Mouse (Mus musculus) neural tube, embryonic 12.5 days (tissue): Measurements from ENCODE around the gene Ttll5. TPM values are rescaled to one million over a fixed set of nuclear protein-coding genes. Genes with fewer than 3 reads are reported as not detected.

Source experiments
- ATAC-seq: fragments of 200-750 bp; cut with Nextera tagmentation; 2 replicates; pipeline ENCODE4 v1.8.0; 2017; ENCODE audit warnings: low read depth, mild to moderate bottlenecking, moderate TSS enrichment, moderate library complexity; ENCODE audit not compliant: low FRiP score
- H3K27ac ChIP-seq: fragments of 300-500 bp; sonication (generic); 2 replicates; pipeline ENCODE4 v1.5.1; 2016
- H3K27me3 ChIP-seq: fragments of 300-500 bp; sonication (generic); replicated peaks from 2 replicates; pipeline ENCODE4 v1.6.1; 2016; ENCODE audit warnings: mild to moderate bottlenecking
- H3K36me3 ChIP-seq: fragments of 300-500 bp; sonication (generic); 2 replicates; pipeline ENCODE4 v1.6.1; 2016; ENCODE audit warnings: mild to moderate bottlenecking
- H3K4me1 ChIP-seq: fragments of 300-500 bp; sonication (generic); 2 replicates; pipeline ENCODE4 v1.6.1; 2016
- H3K4me2 ChIP-seq: fragments of 300-500 bp; sonication (generic); replicated peaks from 2 replicates; pipeline ENCODE4 v1.6.1; 2016; ENCODE audit warnings: mild to moderate bottlenecking
- H3K4me3 ChIP-seq: fragments of 300-500 bp; sonication (generic); 2 replicates; pipeline ENCODE4 v1.5.1; 2016
- H3K9ac ChIP-seq: fragments of 300-500 bp; sonication (generic); 2 replicates; pipeline ENCODE4 v1.6.1; 2016; ENCODE audit warnings: mild to moderate bottlenecking
- H3K9me3 ChIP-seq: fragments of 300-500 bp; sonication (generic); 2 replicates; pipeline ENCODE4 v1.6.1; 2016; ENCODE audit warnings: mild to moderate bottlenecking
- WGBS: fragments of 180-500 bp; shearing (Covaris S2); methylation state at CpG from one replicate; pipeline ENCODE4 v1.1.7; 2016; 5-methylcytosine and 5-hydroxymethylcytosine counted together
- polyA plus RNA-seq: library from polyadenylated mRNA; unstranded; fragments of >200 nt; fragmentation: Nextera tagmentation; extraction: Ambion mirVana; gene quantifications from 2 replicates; pipeline ENCODE4 v1.2.1, GENCODE M21; 2016

Gene Ttll5
- polyA plus RNA-seq, 1 experiment from 2014 or later: 12.7 TPM

DNA sequence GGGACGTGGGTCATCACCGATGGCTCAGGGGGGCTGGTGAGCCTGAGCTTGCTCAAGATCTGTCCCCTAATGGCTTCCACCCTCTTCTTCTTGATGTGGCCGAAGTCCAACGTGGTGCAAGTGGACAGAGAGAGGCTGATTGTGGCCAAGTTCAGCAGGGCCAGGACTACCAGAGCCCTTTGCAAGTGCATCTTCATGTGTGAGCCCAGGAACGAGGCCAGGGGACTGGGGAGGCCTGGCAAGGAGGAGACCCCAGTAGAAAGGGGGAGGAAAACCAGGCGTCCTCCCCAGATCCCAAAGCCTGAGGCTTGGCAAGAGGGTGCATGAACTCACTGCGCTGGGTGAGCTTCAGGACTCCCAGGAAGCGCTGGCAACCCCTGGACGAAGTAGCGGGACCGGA is 253.3 kb downstream of the Ttll5 start:
- 25% methylated on average over 11 of the region's 11 CpGs for WGBS
- Histone ChIP-seq H3K9me3 (no peaks in the 10 kb centered on the region), H3K4me2 (peak overlapping the region; percentile 76), H3K27ac (no peak overlapping the region), H3K4me1 (peaks cover 30% of the 10 kb centered on the region), H3K9ac (peak overlapping the region; percentile 43), H3K36me3 (no peaks in the 10 kb centered on the region), H3K27me3 (no peaks in the 10 kb centered on the region), H3K4me3 (peak overlapping the region; percentile 9)
- ATAC-seq: no peak

DNA sequence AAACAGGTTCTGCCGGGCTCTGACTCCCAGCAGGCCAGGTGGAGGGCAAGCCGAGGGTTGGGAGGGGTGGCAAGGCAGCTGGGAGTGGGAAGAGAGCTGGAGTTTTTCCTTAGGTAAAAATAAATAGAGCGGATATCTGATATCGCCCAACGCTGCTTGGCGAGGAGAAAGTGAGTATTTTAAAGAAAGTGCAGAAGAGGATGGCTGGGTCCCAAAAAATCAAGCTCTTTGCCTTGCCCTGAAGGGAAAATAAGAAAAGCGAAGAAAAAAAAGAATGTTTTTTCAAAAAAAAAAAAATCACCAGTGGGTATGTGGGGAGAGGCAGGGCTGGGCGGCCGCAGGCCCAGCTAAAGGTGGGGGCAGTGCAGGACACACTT is 253.7 kb downstream of the Ttll5 start:
- no peaks in the 10 kb centered on the region for H3K27me3 ChIP-seq
- peak overlapping the region; percentile 52 for H3K4me3 ChIP-seq
- WGBS: 20% methylated on average over 9 of the region's 9 CpGs
- H3K36me3 ChIP-seq: no peaks in the 10 kb centered on the region
- peak overlapping the region; percentile 76 for H3K4me2 ChIP-seq
- peak overlapping the region; percentile 67 for H3K9ac ChIP-seq
- H3K27ac ChIP-seq: no peak overlapping the region
- no peak for ATAC-seq
- no peaks in the 10 kb centered on the region for H3K9me3 ChIP-seq
- H3K4me1 ChIP-seq: peaks cover 34% of the 10 kb centered on the region

DNA sequence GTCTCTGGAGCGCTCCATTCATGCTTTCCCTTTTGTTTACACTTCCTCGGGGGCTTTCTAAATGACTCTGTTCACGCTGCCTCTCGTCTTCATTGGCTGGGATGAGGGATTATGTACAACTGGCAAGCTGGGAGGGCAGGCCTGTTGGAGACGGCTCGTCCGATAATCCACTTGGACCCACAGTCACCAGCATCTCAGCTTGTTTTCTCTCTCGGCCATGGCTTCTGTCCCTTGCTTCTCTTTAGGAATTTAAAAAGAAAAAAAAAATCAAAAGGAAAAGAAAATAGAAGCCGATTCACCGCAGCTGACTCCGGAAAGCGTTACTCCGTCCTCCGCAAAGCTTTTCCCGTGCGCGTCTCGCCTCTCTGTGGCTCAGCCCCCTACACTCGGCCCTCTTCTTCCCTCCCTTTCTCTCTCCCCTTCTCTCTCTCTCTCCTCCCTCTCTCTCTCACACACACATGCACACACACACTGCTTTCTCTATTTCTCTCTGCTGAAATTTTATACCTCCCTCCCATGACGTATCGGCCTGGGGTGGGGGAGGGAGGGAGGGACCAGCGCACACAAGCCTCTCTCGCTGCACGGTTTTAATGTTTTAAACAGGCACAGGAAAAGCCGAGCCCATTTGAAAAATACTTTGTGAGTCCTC is 254.2 kb downstream of the Ttll5 start, which contains the start of gene Tgfb3:
Gene Tgfb3, minus strand, starts transcription at position 489 of the 649 bp plus-strand sequence.
- peak within 1 kb of the TSS; percentile 76 for H3K4me2 ChIP-seq
- peak; percentile 45 for ATAC-seq

DNA sequence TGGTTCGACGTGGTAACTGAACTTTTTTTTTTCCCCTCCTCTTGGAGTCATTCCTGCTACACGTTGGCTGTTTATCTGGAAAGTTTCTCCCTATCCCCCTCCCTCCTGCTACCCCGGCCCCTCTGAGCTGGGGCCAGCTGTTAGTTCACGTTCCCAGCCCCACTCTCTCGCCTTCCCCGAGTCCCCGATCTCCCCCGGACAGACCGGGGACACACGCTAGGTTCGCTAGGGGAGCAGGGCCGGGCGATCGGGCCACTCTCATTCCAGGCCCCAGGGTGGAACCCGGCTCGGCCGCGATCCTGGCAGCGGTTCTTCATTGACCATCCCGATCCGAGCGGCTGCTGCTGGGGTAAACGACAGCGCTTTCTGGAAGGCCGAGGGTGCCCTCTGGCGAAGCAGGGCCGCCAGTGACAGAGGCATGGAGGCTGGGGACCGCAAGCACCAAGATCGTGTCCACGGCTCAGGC is 254.8 kb downstream of the Ttll5 start:
- Histone ChIP-seq H3K27ac (no peak overlapping the region; the same call in 1 of the 2 replicates), H3K9ac (peak overlapping the region; percentile 67), H3K36me3 (no peaks in the 10 kb centered on the region), H3K9me3 (no peaks in the 10 kb centered on the region), H3K27me3 (no peaks in the 10 kb centered on the region), H3K4me3 (peak overlapping the region; percentile 52), H3K4me2 (peak overlapping the region; percentile 76), H3K4me1 (peaks cover 37% of the 10 kb centered on the region)
- ATAC-seq: peak; percentile 71
- WGBS: under 1% methylated on average over 31 of the region's 31 CpGs

More for the DNA sequence above, 254.2 kb downstream of the Ttll5 start, which contains the start of gene Tgfb3:
- Histone ChIP-seq H3K4me3 (peak within 1 kb of the TSS; percentile 52), H3K27ac (no peak within 1 kb of the TSS; the same call in 1 of the 2 replicates), H3K36me3 (no peaks in the 10 kb centered on the region), H3K4me1 (peaks cover 37% of the 10 kb centered on the region), H3K27me3 (no peaks in the 10 kb centered on the region), H3K9ac (peak within 1 kb of the TSS; percentile 67), H3K9me3 (no peaks in the 10 kb centered on the region)
- WGBS: under 1% methylated on average over 25 of the region's 25 CpGs

DNA sequence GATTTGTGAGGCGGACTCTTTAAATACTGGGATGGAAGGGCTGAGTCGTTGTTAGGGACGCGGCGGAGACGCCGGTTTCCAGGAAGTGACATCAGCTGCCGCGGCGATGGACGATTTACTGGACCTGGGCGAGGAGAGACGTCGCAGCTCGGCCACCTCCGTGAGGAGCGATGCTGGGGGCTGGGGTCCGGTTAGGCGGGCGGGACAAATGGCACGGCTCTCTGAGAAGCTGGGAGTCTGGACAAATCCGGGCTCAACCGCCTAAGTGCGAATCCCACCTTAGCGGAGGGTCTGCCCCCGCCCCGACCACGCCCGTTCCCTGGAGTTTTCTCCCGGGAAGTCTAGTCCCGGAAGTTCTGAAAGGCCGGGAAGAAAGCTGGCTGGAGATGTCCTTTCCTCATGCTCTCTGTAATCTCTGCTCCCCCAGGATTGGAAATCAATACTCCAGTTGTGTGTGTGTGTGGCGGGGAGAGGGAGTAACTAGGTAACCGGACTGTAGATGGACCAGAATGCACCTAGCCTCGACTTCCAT is 258.1 kb downstream of the Ttll5 start, which contains the start of gene Ift43:
Gene Ift43, plus strand, starts transcription at position 61 of the 532 bp plus-strand sequence.
- Histone ChIP-seq H3K4me2 (peak within 1 kb of the TSS; percentile 76), H3K36me3 (peaks cover 11% of the 10 kb centered on the region; the same call in 1 of the 2 replicates), H3K9ac (peak within 1 kb of the TSS; percentile 54), H3K27ac (no peak within 1 kb of the TSS), H3K4me3 (peak within 1 kb of the TSS; percentile 69), H3K4me1 (peaks cover 16% of the 10 kb centered on the region), H3K27me3 (no peaks in the 10 kb centered on the region), H3K9me3 (no peaks in the 10 kb centered on the region)
- under 1% methylated on average over 35 of the region's 35 CpGs for WGBS
- peak; percentile 46; the same call in 1 of the 2 replicates for ATAC-seq

DNA sequence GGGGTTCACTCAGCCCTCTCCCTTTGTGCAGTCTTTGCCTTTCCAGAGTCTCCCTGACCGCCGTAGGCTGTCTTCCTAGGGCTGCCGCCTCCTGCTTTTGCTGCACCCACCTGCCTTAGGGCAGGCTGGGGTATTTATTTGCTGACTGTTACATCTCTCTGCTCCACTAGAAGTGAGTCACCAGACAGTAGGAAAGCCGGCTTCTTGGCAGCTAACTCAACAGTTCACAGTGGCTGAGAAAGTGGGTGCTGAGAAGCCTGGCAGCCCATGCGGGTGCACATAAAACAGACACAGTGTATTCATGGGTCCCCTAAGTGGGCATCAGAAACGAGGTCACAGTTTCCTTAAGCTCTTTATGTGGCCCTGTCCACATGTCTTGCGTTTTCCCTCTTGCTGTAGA is 261.4 kb downstream of the Ttll5 start:
- Histone ChIP-seq H3K36me3 (peaks cover 22% of the 10 kb centered on the region; the same call in 1 of the 2 replicates), H3K4me1 (peaks cover 7% of the 10 kb centered on the region), H3K27me3 (no peaks in the 10 kb centered on the region), H3K9ac (no peak overlapping the region), H3K4me2 (no peak overlapping the region), H3K27ac (no peak overlapping the region), H3K4me3 (no peak overlapping the region), H3K9me3 (no peaks in the 10 kb centered on the region)
- no peak for ATAC-seq
- WGBS: 93% methylated on average over 7 of the region's 7 CpGs

DNA sequence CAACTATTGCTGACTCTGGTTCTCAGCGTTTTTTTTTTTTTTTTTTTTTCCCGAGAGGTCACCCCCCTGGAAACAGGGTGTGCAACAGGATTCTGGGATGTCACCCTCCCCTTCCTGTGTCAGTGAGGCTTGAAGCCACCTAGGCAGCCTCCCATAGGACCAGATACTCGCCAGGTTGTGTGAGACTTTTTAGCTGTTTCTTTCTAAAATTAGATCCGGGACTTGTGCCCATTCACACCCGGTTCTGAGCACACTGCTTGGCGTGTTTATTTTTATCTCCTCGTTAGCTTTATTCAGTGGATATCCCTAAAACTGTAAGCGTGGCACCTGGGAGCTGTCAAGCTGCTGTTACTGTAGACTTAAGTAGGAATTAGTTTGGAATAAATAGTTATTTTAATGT is 262.1 kb downstream of the Ttll5 start:
- no peak overlapping the region for H3K4me3 ChIP-seq
- no peak overlapping the region for H3K4me2 ChIP-seq
- H3K36me3 ChIP-seq: peaks cover 22% of the 10 kb centered on the region; the same call in 1 of the 2 replicates
- no peak overlapping the region for H3K27ac ChIP-seq
- WGBS: 90% methylated on average over 8 of the region's 8 CpGs
- no peak overlapping the region for H3K9ac ChIP-seq
- peaks cover 7% of the 10 kb centered on the region for H3K4me1 ChIP-seq
- no peaks in the 10 kb centered on the region for H3K27me3 ChIP-seq
- H3K9me3 ChIP-seq: no peaks in the 10 kb centered on the region
- no peak for ATAC-seq

DNA sequence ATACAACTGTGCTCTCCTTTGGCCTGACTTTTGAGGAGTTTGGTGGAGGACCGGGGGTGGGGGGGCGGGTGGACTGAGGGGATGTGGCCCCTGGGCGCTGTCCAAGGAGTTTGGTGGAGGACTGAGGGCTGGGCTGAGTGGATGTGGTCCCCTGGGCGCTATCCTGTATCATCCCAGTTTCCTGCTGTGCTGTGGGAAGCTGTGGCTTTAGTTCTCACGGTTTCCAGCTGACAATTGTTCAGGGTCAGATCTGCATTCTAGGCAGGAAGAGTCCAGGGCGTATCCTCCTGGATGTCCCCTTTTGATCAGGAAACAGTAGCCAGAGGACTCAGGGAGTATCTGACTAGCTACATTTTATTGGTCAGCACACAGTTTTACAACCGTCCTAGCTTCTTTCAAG is 263.6 kb downstream of the Ttll5 start:
- H3K27ac ChIP-seq: no peak overlapping the region
- ATAC-seq: no peak
- H3K9ac ChIP-seq: no peak overlapping the region
- no peak overlapping the region for H3K4me3 ChIP-seq
- WGBS: 69% methylated on average over 7 of the region's 7 CpGs
- H3K9me3 ChIP-seq: no peaks in the 10 kb centered on the region
- H3K36me3 ChIP-seq: peaks cover 26% of the 10 kb centered on the region; the same call in 1 of the 2 replicates
- H3K4me2 ChIP-seq: no peak overlapping the region
- peaks cover 4% of the 10 kb centered on the region for H3K4me1 ChIP-seq
- H3K27me3 ChIP-seq: no peaks in the 10 kb centered on the region

DNA sequence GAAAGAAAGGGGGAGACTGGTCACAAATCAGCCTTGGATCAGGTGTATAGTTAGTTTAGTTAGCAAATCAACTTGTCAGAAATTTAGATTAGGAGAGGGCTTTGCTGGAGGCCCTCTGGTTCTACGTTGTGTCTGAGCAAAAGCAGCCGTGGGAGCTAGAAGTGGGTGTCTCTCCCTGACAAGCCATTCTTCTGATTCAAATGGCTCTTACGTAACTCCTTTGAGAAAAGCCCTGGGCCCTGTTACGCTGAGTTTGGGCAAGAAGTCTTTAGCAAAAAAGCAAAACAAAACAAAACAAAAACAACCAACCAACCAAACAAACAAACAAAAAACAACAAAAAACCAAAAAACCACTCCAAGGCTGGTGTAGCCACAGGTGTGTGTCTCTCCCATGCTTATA is 266.3 kb downstream of the Ttll5 start:
- no peaks in the 10 kb centered on the region for H3K4me1 ChIP-seq
- no peaks in the 10 kb centered on the region for H3K9me3 ChIP-seq
- 70% methylated on average over 4 of the region's 4 CpGs for WGBS
- H3K27ac ChIP-seq: no peak overlapping the region
- H3K4me3 ChIP-seq: no peak overlapping the region
- H3K27me3 ChIP-seq: no peaks in the 10 kb centered on the region
- H3K36me3 ChIP-seq: peaks cover 28% of the 10 kb centered on the region
- no peak for ATAC-seq
- no peak overlapping the region for H3K4me2 ChIP-seq
- no peak overlapping the region for H3K9ac ChIP-seq

DNA sequence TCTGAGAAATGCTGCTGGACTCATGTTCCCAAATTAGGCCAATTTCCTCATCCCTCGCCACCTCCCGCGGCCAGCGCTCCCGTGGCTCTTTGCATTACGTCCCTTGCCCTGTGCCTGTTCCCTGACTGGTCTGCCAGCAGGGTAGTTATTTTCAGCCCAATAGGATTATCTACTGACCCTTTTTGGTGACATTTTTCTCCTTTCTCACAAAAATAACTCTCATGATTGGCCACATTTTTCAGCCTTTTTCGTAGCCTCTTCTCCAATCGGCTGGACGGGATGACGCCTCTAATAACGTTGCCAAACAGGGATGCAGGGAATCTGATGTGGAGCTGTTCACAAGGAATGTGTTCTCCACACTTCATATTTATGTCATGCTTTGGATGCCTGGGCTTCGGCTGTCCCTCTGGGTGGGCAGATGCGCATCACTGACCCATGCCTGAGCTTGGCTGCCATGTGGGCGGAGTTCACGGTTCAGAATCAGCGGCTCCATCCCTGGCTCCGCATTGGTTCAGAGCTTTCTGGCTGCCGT is 267.2 kb downstream of the Ttll5 start:
- H3K4me3 ChIP-seq: no peak overlapping the region
- no peak overlapping the region for H3K27ac ChIP-seq
- H3K9ac ChIP-seq: no peak overlapping the region
- H3K27me3 ChIP-seq: no peaks in the 10 kb centered on the region
- H3K36me3 ChIP-seq: peaks cover 21% of the 10 kb centered on the region
- H3K9me3 ChIP-seq: no peaks in the 10 kb centered on the region
- no peak overlapping the region for H3K4me2 ChIP-seq
- no peaks in the 10 kb centered on the region for H3K4me1 ChIP-seq
- WGBS: 50% methylated on average over 18 of the region's 18 CpGs
- ATAC-seq: no peak

DNA sequence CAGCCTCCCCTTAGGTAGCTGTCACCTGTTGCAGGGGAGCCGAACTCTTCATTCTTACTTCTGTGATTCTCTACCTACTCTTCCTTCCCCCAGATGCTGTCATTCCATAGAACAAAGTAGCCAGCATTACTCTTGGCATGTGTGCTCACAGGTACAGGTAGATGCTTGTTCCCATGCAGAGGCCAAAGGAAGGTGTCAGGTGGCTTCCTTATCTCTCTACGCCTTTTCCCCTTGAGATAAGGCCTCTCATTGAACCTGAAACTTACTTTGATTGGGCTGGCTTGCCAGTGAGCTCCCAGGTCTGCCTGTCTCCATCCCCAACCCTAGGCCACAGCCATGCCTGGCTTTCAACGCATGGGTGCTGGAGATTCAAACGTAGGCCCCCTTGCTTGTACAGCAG is 269.6 kb downstream of the Ttll5 start:
- no peaks in the 10 kb centered on the region for H3K4me1 ChIP-seq
- no peak overlapping the region for H3K4me2 ChIP-seq
- H3K4me3 ChIP-seq: no peak overlapping the region
- H3K27ac ChIP-seq: no peak overlapping the region
- H3K36me3 ChIP-seq: peaks cover 22% of the 10 kb centered on the region
- no peak for ATAC-seq
- no peaks in the 10 kb centered on the region for H3K27me3 ChIP-seq
- no peaks in the 10 kb centered on the region for H3K9me3 ChIP-seq
- 95% methylated on average over 4 of the region's 4 CpGs for WGBS
- H3K9ac ChIP-seq: no peak overlapping the region

DNA sequence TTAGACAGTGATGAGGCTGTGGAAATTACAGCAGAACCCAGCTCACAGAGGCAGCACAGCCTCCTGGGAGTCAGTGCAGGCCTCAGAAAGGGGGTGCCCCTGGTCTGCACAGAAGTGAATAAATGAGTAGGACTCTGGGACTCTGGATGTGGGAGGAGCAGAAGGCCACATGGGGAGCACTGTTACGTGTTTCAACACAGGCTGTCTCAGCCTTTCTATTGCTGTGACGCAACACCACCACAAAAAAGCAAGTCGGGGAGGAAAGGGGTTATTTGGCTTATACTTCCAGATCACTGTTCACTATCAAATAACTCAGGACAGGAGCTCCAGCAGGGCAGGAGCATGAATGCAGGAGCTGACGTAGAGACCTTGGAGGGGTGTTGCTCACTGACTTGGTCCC is 271.3 kb downstream of the Ttll5 start:
- 90% methylated on average over 4 of the region's 4 CpGs for WGBS
- no peaks in the 10 kb centered on the region for H3K27me3 ChIP-seq
- no peak overlapping the region for H3K4me3 ChIP-seq
- no peak overlapping the region for H3K27ac ChIP-seq
- H3K9ac ChIP-seq: no peak overlapping the region
- H3K9me3 ChIP-seq: no peaks in the 10 kb centered on the region
- no peaks in the 10 kb centered on the region for H3K4me1 ChIP-seq
- ATAC-seq: no peak
- peaks cover 18% of the 10 kb centered on the region for H3K36me3 ChIP-seq
- H3K4me2 ChIP-seq: no peak overlapping the region
